Mouse (Mus musculus) CH12.LX (cell line): ENCODE data around the gene Gas7.

Experiments used
- CTCF ChIP-seq, 2 experiments: IDR thresholded peaks in 1 of 2; conservative IDR thresholded peaks in 1 of 2; 2 replicates each; pipeline ENCODE4 v1.5.1; 2011 to 2012; ENCODE audit warnings: low read depth in 2 of 2, low read length in 2 of 2, improper control_type of control experiment in 1 of 2, inconsistent platforms in 1 of 2, mild to moderate bottlenecking in 1 of 2, moderate library complexity in 1 of 2
- MAX ChIP-seq: IDR thresholded peaks from 2 replicates; pipeline ENCODE4 v1.6.1; 2011; ENCODE audit warnings: low read length, improper control_type of control experiment
- NRF1 ChIP-seq: IDR thresholded peaks from 2 replicates; pipeline ENCODE4 v1.6.1; 2014; ENCODE audit warnings: low read depth, mild to moderate bottlenecking, inconsistent platforms, low read length, improper control_type of control experiment, moderate library complexity
- POLR2A ChIP-seq: IDR thresholded peaks from 2 replicates; pipeline ENCODE4 v1.6.1; 2011; ENCODE audit warnings: low read depth, mild to moderate bottlenecking, improper control_type of control experiment, low read length
- RAD21 ChIP-seq: IDR thresholded peaks from 2 replicates; pipeline ENCODE4 v1.6.1; 2011; ENCODE audit warnings: low read depth, mild to moderate bottlenecking, low read length, improper control_type of control experiment, moderate library complexity
- SMC3 ChIP-seq: IDR thresholded peaks from 2 replicates; pipeline ENCODE4 v1.6.1; 2011; ENCODE audit warnings: low read depth, low read length, improper control_type of control experiment
- UBTF ChIP-seq: IDR thresholded peaks from 2 replicates; pipeline ENCODE4 v1.6.1; 2012; ENCODE audit warnings: low read depth, mild to moderate bottlenecking, inconsistent platforms, low read length, improper control_type of control experiment, moderate library complexity
- USF1 ChIP-seq: IDR thresholded peaks from 2 replicates; pipeline ENCODE4 v1.6.1; 2014; ENCODE audit warnings: low read depth, mild to moderate bottlenecking, inconsistent platforms, low read length, improper control_type of control experiment
- ZMIZ1 ChIP-seq: IDR thresholded peaks from 2 replicates; pipeline ENCODE4 v1.6.1; 2012; ENCODE audit warnings: low read depth, mild to moderate bottlenecking, inconsistent platforms, low read length, improper control_type of control experiment
- ZNF384 ChIP-seq: IDR thresholded peaks from 2 replicates; pipeline ENCODE4 v1.6.1; 2012; ENCODE audit warnings: low read depth, low read length, improper control_type of control experiment, inconsistent platforms

DNA sequence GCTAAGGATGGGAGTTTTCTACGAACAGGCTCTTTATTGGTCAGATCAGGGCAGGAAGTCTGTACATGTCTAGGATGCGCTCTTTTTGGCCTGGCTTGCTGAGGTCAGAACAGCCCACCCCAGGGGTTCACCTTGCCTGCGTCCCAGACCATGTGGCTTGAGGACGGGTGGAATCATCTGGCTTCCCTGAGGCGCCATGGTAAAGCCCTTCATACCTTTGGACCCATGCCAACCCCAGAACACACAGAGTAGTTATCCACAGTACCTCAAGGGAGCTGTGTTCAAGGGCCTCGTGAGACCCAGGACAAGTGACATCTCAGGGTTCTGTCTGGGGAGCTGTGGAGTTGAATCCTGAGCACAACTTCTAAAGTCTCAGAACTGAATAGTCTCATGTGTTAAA, 196.5 kb downstream of the Gas7 start:
- TF ChIP-seq ZNF384: no peak
- no peak for TF ChIP-seq USF1
- no peak for TF ChIP-seq UBTF
- no peak for TF ChIP-seq MAX
- no peak for TF ChIP-seq CTCF (conservative IDR thresholded peaks at IDR 0.05 in 1 of 2, IDR thresholded peaks at IDR 0.05 in 1 of 2; ENCODE audit: low read depth in 2 of 2, low read length in 2 of 2)
- TF ChIP-seq SMC3: no peak
- TF ChIP-seq POLR2A: no peak
- TF ChIP-seq RAD21: no peak
- no peak for TF ChIP-seq ZMIZ1
- TF ChIP-seq NRF1: no peak
